In genomic region chr17:75081401-75081800, GRCm38 (mm10) we compare ENCODE assay signal across 27 mouse cellular contexts.
DNase-seq lines count a peak whose midpoint lies in the region; ATAC-seq lines count a peak whose summit lies in the region.
"Had no signal": no experiment of that assay in that cellular context is flagged by ENCODE, and none has a peak within 500 bp of the region (broad histone marks: within the 10 kb centered on the region; RNA-seq: fewer than 3 reads in every experiment).

No protein-coding gene starts in this region.

- H3K4me3 ChIP-seq in kidney, embryonic 15.5 days (replicated peaks), result no peak overlapping the region
- H3K4me3 ChIP-seq: embryonic facial prominence, embryonic 13.5 days; embryonic facial prominence, embryonic 15.5 days; erythroblast, embryonic 14.5 days; forebrain, embryonic 10.5 days; forebrain, embryonic 12.5 days had no signal

- H3K27me3 ChIP-seq in kidney, embryonic 15.5 days, result no peaks in the 10 kb centered on the region
- H3K27me3 ChIP-seq: CH12.LX; embryonic facial prominence, embryonic 13.5 days; embryonic facial prominence, embryonic 15.5 days; forebrain, embryonic 12.5 days had no signal

- H3K36me3 ChIP-seq in kidney, embryonic 15.5 days, result no peaks in the 10 kb centered on the region
- H3K36me3 ChIP-seq: embryonic facial prominence, embryonic 15.5 days; forebrain, embryonic 10.5 days; forebrain, embryonic 12.5 days; G1E had no signal

- H3K4me1 ChIP-seq in kidney, embryonic 15.5 days, result 0 out of 2 replicates have a peak, but pooled peaks cover 3% of the 10 kb centered on the region
- H3K4me1 ChIP-seq: embryonic facial prominence, embryonic 15.5 days had no signal

- no peak overlapping the region for H3K4me2 ChIP-seq in kidney, embryonic 15.5 days
- H3K4me2 ChIP-seq: embryonic facial prominence, embryonic 13.5 days; embryonic facial prominence, embryonic 15.5 days; forebrain, embryonic 12.5 days had no signal

- peak; percentile 30 for DNase-seq in heart, adult 11 months
- DNase-seq in heart, adult 9 months (ENCODE audit: low spot score in 2 of 2), result no peak
- DNase-seq in kidney, adult 9 months, result peak; percentile 42
- DNase-seq in NIH3T3 (ENCODE audit: low read depth), result peak; percentile 61
- DNase-seq: adrenal gland, adult 2 months; adrenal gland, postnatal 10 days; adrenal gland, postnatal 25 days; B cell, adult 2 months; cerebellum, adult 11 months; cerebellum, adult 18-20 months; cerebellum, adult 8-10 months; cerebellum, adult 9-11 months; cerebellum, postnatal 14 days; cerebellum, postnatal 36 days; embryo, embryonic 11 days had no signal

- no peak overlapping the region for H3K9ac ChIP-seq in kidney, embryonic 15.5 days
- H3K9ac ChIP-seq: embryonic facial prominence, embryonic 13.5 days; embryonic facial prominence, embryonic 15.5 days; forebrain, embryonic 12.5 days had no signal

- H3K9me3 ChIP-seq in kidney, embryonic 15.5 days (replicated peaks), result no peaks in the 10 kb centered on the region
- H3K9me3 ChIP-seq: embryonic facial prominence, embryonic 13.5 days; embryonic facial prominence, embryonic 15.5 days; forebrain, embryonic 12.5 days had no signal

- no peak overlapping the region for H3K27ac ChIP-seq in kidney, embryonic 15.5 days
- H3K27ac ChIP-seq: embryonic facial prominence, embryonic 13.5 days; embryonic facial prominence, embryonic 15.5 days; forebrain, embryonic 10.5 days; forebrain, embryonic 12.5 days had no signal

- no peak for ATAC-seq in kidney, embryonic 15.5 days (replicated peaks; ENCODE audit: low FRiP score)
- no peak for ATAC-seq in monocyte, adult 5-6 weeks (replicated peaks; ENCODE audit: insufficient number of reproducible peaks, low FRiP score, low TSS enrichment, poor library complexity, severe bottlenecking)
- ATAC-seq: CD4-positive, CD25-positive, alpha-beta regulatory T cell, adult 4 months; forebrain, embryonic 14.5 days; forebrain, embryonic 16.5 days had no signal

- WGBS in kidney, embryonic 15.5 days, result 38% methylated on average over 2 of the region's 2 CpGs

Comparison
In these comparisons a context has a peak if more than half of its experiments do, and no peak if none do; other contexts are left out.
1. DNase-seq: peak in heart, adult 11 months (single experiment), kidney, adult 9 months (single experiment) and NIH3T3 (single experiment); none in heart, adult 9 months (0 of 2).